Mouse (Mus musculus): Measurements from ENCODE around the gene Zfp385a. TPM values are rescaled to one million over a fixed set of nuclear protein-coding genes. Genes with fewer than 3 reads are reported as not detected.

The Zfp385a gene
- polyA plus RNA-seq, 1 experiment from 2014 or later: 23.1 TPM

DNA sequence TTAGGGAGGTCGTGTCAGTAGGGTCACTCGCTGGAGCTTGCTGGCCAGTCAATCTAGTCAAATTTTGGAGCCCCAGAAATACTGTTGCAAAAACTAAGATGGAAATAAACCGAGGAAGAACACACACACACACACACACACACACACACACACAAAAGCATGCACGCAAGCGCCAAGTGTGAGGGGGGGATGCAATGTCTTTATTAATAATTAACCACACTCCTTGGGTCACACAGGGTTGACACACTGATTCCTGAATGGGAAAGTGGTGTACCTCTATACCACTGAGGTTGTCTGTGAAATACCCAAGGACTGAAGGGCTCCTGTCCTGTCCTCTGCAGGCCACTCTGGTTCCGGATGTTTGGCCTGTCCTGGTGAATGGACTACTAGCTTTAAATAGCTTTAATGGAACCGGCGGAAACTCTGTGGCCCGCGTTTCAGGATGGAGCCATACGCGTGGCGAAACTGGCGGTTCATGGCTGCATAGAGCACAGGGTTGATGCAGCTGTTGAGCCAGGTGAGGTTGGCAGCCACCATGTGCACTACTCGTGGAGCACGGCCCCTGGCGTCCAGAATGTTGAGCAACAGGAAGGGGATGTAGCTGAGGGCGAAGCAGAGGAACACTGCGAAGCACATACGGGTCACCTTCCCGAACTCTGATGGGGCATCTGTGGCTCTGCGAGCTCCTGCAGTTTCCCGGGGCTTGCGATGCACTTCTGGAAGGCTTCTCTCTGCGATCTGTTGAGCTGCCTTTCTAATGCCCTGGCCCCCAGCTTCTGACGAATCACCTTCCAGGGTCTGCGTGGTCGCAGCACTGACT lies 31.6 kb downstream of the Zfp385a start:
- Histone ChIP-seq H3K4me1 (peaks cover 58% of the 10 kb centered on the region), H3K27me3 (ENCODE audit: poor library complexity, severe bottlenecking) (peaks cover 33% of the 10 kb centered on the region), H3K27ac (peak overlapping the region; percentile 48), H3K36me3 (replicated peaks) (no peaks in the 10 kb centered on the region), H3K4me3 (peak overlapping the region; percentile 11; the same call in 1 of the 2 replicates), H3K9me3 (no peaks in the 10 kb centered on the region)
- WGBS: 50% methylated on average over 28 of the region's 28 CpGs
- no peak for DNase-seq (ENCODE audit: extremely low spot score, low spot score)

- no peaks in the 10 kb centered on the region for H3K36me3 ChIP-seq (replicated peaks)
- peak overlapping the region; percentile 97 for H3K27ac ChIP-seq
- peak overlapping the region; percentile 13; the same call in 1 of the 2 replicates for H3K4me3 ChIP-seq
- no peaks in the 10 kb centered on the region for H3K9me3 ChIP-seq
- 1% methylated on average over 7 of the region's 7 CpGs for WGBS
- H3K4me1 ChIP-seq: peaks cover 62% of the 10 kb centered on the region
- peak; percentile 94 for DNase-seq (ENCODE audit: extremely low spot score, low spot score)
- H3K27me3 ChIP-seq (ENCODE audit: poor library complexity, severe bottlenecking): peaks cover 33% of the 10 kb centered on the region
These were observed 32.8 kb downstream of the Zfp385a start for GRCm38 (mm10) chr15:103307125-103307524.

DNA sequence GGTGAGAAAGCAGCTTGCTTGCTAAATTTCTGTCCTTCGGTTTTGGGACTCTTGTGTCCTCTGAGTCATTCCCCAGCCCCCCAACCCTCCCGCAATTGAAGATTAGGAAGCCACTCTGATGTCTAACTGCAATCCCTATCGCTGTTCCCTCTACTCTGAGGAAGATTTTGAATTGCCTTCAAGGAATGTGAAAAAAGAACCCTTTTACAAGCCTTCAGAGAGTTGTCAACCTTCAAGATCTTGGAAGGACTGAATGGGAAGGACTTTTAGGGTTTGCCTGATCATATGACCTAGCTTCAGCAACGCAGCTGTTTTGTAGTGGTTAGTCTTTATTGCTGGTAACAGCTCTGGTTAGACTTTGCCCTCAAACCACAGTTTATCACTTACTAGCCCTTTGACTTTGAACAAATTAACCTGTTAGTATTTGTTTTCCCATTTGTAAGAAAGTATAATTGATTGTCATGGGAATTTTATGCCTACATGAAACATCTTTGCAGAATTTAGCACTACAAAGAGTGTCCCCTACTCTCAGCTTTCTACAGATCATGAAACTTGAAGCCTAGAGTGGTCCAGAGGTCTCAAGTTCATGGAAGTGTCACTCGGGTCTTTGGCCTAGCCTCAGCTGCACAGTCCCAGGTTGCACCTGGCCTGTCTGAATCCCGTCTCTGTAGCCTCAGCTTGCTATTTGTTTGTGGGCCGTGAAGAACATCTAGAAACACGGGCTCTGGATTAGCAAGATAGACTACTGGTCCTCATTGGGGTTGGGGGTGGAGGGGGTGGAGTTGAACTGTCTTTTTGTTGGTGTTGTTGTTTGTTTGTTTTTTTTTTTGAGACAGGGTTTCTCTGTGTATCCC lies 33.9 kb downstream of the Zfp385a start:
- H3K4me3 ChIP-seq: peak overlapping the region; percentile 59
- WGBS: 42% methylated on average over 8 of the region's 8 CpGs
- H3K36me3 ChIP-seq (replicated peaks): no peaks in the 10 kb centered on the region
- no peak for DNase-seq (ENCODE audit: extremely low spot score, low spot score)
- peak overlapping the region; percentile 97 for H3K27ac ChIP-seq
- H3K9me3 ChIP-seq: no peaks in the 10 kb centered on the region
- H3K27me3 ChIP-seq (ENCODE audit: poor library complexity, severe bottlenecking): peaks cover 33% of the 10 kb centered on the region
- peaks cover 73% of the 10 kb centered on the region for H3K4me1 ChIP-seq

DNA sequence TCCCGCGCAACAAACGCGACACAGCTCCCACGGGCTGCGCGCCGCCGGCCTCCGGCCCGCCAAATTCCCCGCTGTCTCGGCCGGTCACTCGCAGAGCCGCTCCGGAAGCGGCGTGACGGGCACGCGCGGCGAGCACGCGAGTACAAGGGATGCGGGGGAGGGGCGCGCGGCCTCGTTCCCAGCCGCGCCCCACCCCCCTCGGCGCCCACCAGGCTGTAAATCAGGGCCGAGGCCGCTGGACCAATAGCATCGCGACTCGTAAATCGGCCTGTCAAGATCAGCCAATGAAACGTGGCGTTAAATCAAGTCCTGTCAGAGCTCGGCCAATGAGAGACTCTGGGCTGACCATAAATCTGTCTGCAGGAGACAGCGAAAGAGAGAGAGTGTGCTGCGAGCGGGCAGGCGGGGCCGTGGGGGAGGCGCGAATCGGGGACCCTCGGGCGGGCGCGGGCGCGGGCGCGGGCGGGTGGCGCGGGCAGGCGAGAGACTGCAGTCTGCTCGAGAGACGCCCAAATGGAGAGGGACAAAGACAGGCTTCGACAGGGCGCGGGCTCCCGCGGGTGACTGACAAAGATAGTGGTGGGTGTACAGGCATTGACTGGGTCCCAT lies 34.7 kb downstream of the Zfp385a start:
- H3K27me3 ChIP-seq (ENCODE audit: poor library complexity, severe bottlenecking): peaks cover 27% of the 10 kb centered on the region
- H3K36me3 ChIP-seq (replicated peaks): no peaks in the 10 kb centered on the region
- H3K27ac ChIP-seq: peak overlapping the region; percentile 97
- H3K9me3 ChIP-seq: no peaks in the 10 kb centered on the region
- peak overlapping the region; percentile 59 for H3K4me3 ChIP-seq
- under 1% methylated on average over 71 of the region's 71 CpGs for whole genome bisulfite sequencing
- H3K4me1 ChIP-seq: peaks cover 82% of the 10 kb centered on the region
- DNase-seq (ENCODE audit: extremely low spot score, low spot score): peak; percentile 98

- Histone ChIP-seq H3K4me1 (peaks cover 88% of the 10 kb centered on the region), H3K27ac (peak overlapping the region; percentile 97), H3K4me3 (peak overlapping the region; percentile 59), H3K27me3 (ENCODE audit: poor library complexity, severe bottlenecking) (peaks cover 21% of the 10 kb centered on the region), H3K36me3 (replicated peaks) (no peaks in the 10 kb centered on the region), H3K9me3 (no peaks in the 10 kb centered on the region)
- DNase-seq (ENCODE audit: extremely low spot score, low spot score): no peak
- WGBS: 2% methylated on average over 9 of the region's 9 CpGs
These were observed 35.3 kb downstream of the Zfp385a start for GRCm38 (mm10) chr15:103304616-103304969.

DNA sequence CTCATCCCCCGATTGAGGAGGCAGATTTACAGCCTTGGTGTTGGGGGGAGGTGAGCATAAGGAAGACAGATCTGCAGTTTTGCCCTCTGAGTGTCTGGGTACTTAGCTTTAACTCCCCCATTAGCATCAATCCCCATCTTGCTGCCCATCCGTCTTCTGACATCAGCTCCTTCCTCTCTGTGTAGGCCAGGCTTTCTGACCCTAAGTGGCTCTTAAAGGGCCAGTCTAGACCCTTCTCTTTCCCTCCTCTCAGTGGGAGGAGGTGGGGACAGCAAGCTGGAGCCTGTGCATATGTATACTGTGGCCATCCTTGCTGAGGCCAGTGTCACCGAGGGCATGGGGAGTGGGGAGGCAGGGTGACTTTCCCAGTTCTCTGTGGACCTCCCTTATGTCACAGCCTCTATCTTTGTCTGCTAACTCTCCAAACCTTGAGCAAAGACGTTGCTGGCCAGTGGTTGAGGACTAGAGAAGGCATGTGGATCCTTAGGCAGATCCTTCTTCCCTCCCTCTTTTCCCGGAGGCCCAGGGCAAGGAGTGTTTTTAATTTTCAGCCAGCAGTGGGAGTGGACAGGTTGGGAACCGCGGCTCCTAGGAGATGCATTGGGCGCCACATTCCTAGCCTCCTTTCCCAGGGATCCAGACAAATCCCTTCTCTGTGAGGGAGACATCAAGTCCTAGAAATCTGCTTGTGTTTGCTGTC lies 35.8 kb downstream of the Zfp385a start:
- 10% methylated on average over 8 of the region's 8 CpGs for WGBS
- Histone ChIP-seq H3K27me3 (ENCODE audit: poor library complexity, severe bottlenecking) (peaks cover 16% of the 10 kb centered on the region), H3K36me3 (replicated peaks) (peaks cover 3% of the 10 kb centered on the region), H3K27ac (peak overlapping the region; percentile 97), H3K4me3 (peak overlapping the region; percentile 59), H3K9me3 (no peaks in the 10 kb centered on the region), H3K4me1 (peaks cover 91% of the 10 kb centered on the region)
- peak; percentile 45 for DNase-seq (ENCODE audit: extremely low spot score, low spot score)

GRCm38 (mm10) chr15:103302341-103303021 lies 37.4 kb downstream of the Zfp385a start:
- Histone ChIP-seq H3K9me3 (no peaks in the 10 kb centered on the region), H3K27ac (peak overlapping the region; percentile 97), H3K4me3 (peak overlapping the region; percentile 7; the same call in 1 of the 2 replicates), H3K4me1 (peaks cover 98% of the 10 kb centered on the region), H3K36me3 (replicated peaks) (peaks cover 19% of the 10 kb centered on the region), H3K27me3 (ENCODE audit: poor library complexity, severe bottlenecking) (no peaks in the 10 kb centered on the region)
- WGBS: 45% methylated on average over 6 of the region's 6 CpGs
- DNase-seq (ENCODE audit: extremely low spot score, low spot score): no peak

DNA sequence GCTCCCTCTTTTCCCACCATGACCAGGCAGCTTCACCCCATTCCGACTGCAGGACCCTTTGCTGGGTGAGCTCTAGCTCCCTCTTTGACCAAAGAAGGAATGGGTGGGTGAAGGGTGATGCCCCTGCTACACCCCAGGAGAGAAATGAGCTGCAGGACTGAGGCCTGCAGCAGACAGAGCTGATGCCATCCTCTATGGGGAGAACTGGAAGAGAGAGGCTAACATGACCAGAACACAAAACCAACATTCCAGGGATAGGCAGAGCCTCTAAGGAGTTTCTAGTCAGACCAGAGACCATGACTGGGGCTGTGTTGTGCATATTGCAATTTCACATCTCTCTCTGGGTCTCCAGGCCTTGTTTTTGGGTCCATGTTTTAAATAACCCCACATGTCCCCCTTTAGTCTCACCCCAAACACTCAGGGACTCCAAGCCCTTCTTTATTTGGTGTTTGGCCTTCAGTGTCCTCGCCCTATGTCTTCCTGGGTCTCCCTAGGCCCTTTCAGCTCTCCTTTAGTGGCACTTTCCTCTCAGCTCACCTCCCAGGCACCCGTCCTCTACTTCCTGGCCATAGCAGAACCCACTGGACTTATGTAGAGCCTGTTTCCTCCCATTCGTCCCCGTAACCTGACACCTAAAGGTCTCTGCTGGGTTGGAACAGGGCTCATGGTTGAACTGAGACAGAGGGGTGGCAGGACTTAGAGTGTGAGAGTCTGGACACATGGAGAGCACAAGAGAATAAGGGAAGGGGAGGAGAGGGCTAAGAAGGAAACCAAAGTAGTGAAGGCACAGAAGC lies 38.1 kb downstream of the Zfp385a start:
- H3K36me3 ChIP-seq (replicated peaks): peaks cover 27% of the 10 kb centered on the region
- no peaks in the 10 kb centered on the region for H3K27me3 ChIP-seq (ENCODE audit: poor library complexity, severe bottlenecking)
- 22% methylated on average over 5 of the region's 5 CpGs for WGBS
- H3K9me3 ChIP-seq: no peaks in the 10 kb centered on the region
- H3K27ac ChIP-seq: peak overlapping the region; percentile 97
- H3K4me1 ChIP-seq: peaks cover 98% of the 10 kb centered on the region
- H3K4me3 ChIP-seq: peak overlapping the region; percentile 46; the same call in 1 of the 2 replicates
- DNase-seq (ENCODE audit: extremely low spot score, low spot score): no peak

DNA sequence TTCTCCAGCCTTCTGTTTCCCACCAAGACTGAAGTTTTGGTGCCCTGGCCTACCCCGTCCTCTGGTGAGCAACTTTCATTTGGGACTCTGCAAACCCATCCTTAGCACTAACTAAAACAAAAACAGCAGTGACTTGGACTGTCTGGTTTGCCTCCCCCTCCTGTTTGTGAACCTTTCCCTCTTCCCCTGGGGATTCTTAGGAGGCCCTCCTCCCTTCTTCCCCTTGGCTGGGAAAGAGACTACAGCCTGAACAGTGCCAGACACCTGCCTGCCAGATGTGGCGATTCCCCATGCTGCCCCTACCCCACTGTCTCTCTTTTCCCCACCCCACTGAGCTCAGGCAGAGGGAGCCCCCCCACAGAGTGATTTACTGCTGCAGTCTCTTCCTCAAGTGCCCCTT lies 38.8 kb downstream of the Zfp385a start:
- DNase-seq (ENCODE audit: extremely low spot score, low spot score): no peak
- Histone ChIP-seq H3K36me3 (replicated peaks) (peaks cover 34% of the 10 kb centered on the region), H3K4me1 (peaks cover 98% of the 10 kb centered on the region), H3K4me3 (peak overlapping the region; percentile 46), H3K27ac (peak overlapping the region; percentile 97), H3K27me3 (ENCODE audit: poor library complexity, severe bottlenecking) (no peaks in the 10 kb centered on the region), H3K9me3 (no peaks in the 10 kb centered on the region)
- WGBS: 11% methylated on average over 2 of the region's 2 CpGs

DNA sequence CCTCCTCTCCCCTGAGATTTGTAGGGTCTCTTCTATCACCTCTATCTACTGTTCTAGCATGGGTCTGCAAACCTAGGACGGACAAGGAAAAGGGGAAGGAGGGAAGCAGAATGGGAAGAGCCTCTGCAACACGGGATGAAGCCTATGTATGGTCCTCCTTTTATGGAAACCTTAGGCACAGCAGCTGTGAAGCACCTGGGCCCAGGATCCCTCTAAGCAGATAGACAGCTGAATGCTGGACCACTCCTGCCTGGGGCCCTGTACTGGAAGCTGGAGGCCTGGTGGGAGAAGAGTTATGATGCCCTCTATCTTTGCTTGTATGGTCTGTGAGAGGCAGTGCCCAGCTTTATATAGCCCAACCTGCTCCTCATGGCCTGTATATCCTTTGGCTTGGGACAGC lies 39.3 kb downstream of the Zfp385a start:
- no peaks in the 10 kb centered on the region for H3K27me3 ChIP-seq (ENCODE audit: poor library complexity, severe bottlenecking)
- 2% methylated on average over 2 of the region's 2 CpGs for WGBS
- no peak for DNase-seq (ENCODE audit: extremely low spot score, low spot score)
- H3K27ac ChIP-seq: peak overlapping the region; percentile 97
- H3K36me3 ChIP-seq (replicated peaks): peaks cover 38% of the 10 kb centered on the region
- H3K9me3 ChIP-seq: no peaks in the 10 kb centered on the region
- peaks cover 98% of the 10 kb centered on the region for H3K4me1 ChIP-seq
- H3K4me3 ChIP-seq: peak overlapping the region; percentile 46

- DNase-seq (ENCODE audit: extremely low spot score, low spot score): peak; percentile 77
- H3K27me3 ChIP-seq (ENCODE audit: poor library complexity, severe bottlenecking): no peaks in the 10 kb centered on the region
- H3K27ac ChIP-seq: peak overlapping the region; percentile 97
- H3K4me1 ChIP-seq: peaks cover 99% of the 10 kb centered on the region
- 3% methylated on average over 18 of the region's 18 CpGs for WGBS
- H3K36me3 ChIP-seq (replicated peaks): peaks cover 42% of the 10 kb centered on the region
- no peaks in the 10 kb centered on the region for H3K9me3 ChIP-seq
- H3K4me3 ChIP-seq: peak overlapping the region; percentile 46
These were observed 39.8 kb downstream of the Zfp385a start for GRCm38 (mm10) chr15:103300067-103300471.

Measured in forebrain, embryonic 10.5 days (tissue).